Mouse (Mus musculus) stomach, postnatal 0 days (tissue): ENCODE data around the gene Dsn1.

Experiments used
- CTCF ChIP-seq: IDR thresholded peaks from 2 replicates; pipeline ENCODE4 v1.5.1; 2016; ENCODE audit warnings: antibody characterized with exemption, low read depth, mild to moderate bottlenecking, moderate library complexity
- EP300 ChIP-seq: optimal IDR thresholded peaks from 2 replicates; pipeline ENCODE3; 2016; ENCODE audit warnings: antibody characterized with exemption

DNA sequence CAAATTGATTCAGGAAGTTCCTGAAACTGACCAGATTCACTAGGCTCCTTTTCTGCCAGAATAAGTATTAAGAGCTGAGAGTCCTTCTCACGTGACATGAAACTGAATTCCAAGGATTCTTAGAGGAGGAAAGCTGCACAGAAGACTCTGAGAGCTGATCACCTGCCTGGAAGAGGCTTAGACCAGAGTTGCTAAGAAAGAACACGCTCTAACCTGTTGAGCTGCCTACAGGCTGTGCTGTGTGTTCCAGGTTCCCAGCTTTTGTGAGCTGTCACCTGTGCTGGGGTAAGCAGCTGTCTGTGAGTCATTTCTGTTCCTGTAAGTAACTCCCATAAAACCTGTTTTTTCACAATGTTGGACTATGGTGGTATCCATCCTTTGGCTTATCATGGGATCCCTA, 39.0 kb upstream of the Dsn1 start:
- TF ChIP-seq CTCF (no peak), EP300 (no peak)
